Comparison of ENCODE assay signal across 9 mouse cellular contexts in genomic region chr1:134645408-134646200, GRCm38 (mm10). TPM values are rescaled to one million over a fixed set of nuclear protein-coding genes. Genes with fewer than 3 reads are reported as not detected.
DNase-seq lines count a peak whose midpoint lies in the region; ATAC-seq and TF ChIP-seq lines count a peak whose summit lies in the region.
"Had no signal": no experiment of that assay in that cellular context is flagged by ENCODE, and none has a peak within 500 bp of the region (broad histone marks: within the 10 kb centered on the region; RNA-seq: fewer than 3 reads in every experiment).

No protein-coding gene starts in this region.

- H3K27ac ChIP-seq in gastrocnemius, adult 2 months = no peak overlapping the region
- H3K27ac ChIP-seq in ES-E14 (ENCODE audit: insufficient read depth, low read depth, low read length, poor library complexity, severe bottlenecking) = no peak overlapping the region
- H3K27ac ChIP-seq in forebrain, embryonic 16.5 days (ENCODE audit: low read length) = no peak overlapping the region
- H3K27ac ChIP-seq in liver, postnatal 0 days (ENCODE audit: low read depth) = no peak overlapping the region
- H3K27ac ChIP-seq: liver, embryonic 14.5 days had no signal

- intact Hi-C loops in gastrocnemius, adult 2 months (cut with DNase I) = no loop called here

- no peak for DNase-seq in gastrocnemius, adult 2 months
- DNase-seq in gastrocnemius, postnatal 10 days = no peak
- DNase-seq in ES-E14 (ENCODE audit: low read depth, low spot score) = no peak
- DNase-seq in liver, postnatal 0 days = no peak
- DNase-seq in right cerebral cortex, postnatal 10 days (ENCODE audit: low spot score in 2 of 2) = no peak

- in situ Hi-C loops in ES-E14 (cut with MboI; ENCODE audit: low sequenced_read_pairs in 2 of 2, unreplicated experiment in 2 of 2) = no loop called here

- ATAC-seq in forebrain, embryonic 16.5 days = no peak
- no peak for ATAC-seq in liver, postnatal 0 days
- no peak for ATAC-seq in erythroblast, adult 5-6 weeks (replicated peaks; ENCODE audit: low FRiP score, poor library complexity, severe bottlenecking)
- no peak for ATAC-seq in megakaryocyte, adult 5-6 weeks (ENCODE audit: poor library complexity, severe bottlenecking)

- H3K36me3 ChIP-seq in ES-E14 (ENCODE audit: control insufficient read depth, insufficient read depth, low read length, poor library complexity, severe bottlenecking) = no peaks in the 10 kb centered on the region
- no peaks in the 10 kb centered on the region for H3K36me3 ChIP-seq in forebrain, embryonic 16.5 days (ENCODE audit: control insufficient read depth, insufficient read depth)
- H3K36me3 ChIP-seq in liver, postnatal 0 days (replicated peaks; ENCODE audit: insufficient read depth, low read length) = no peaks in the 10 kb centered on the region

- H3K4me3 ChIP-seq in gastrocnemius, adult 2 months = peak overlapping the region; percentile 72
- peak overlapping the region; percentile 69 to 71 for H3K4me3 ChIP-seq in ES-E14 (ENCODE audit: insufficient read depth in 1 of 2, low read depth in 1 of 2, low read length in 2 of 2, poor library complexity in 1 of 2, severe bottlenecking in 1 of 2)
- H3K4me3 ChIP-seq in forebrain, embryonic 16.5 days (replicated peaks; ENCODE audit: low read length) = peak overlapping the region; percentile 49
- no peak overlapping the region for H3K4me3 ChIP-seq in liver, postnatal 0 days (ENCODE audit: low read depth, low read length)

- 18% methylated on average over 16 of the region's 16 CpGs for WGBS in forebrain, embryonic 16.5 days
- WGBS in liver, postnatal 0 days (ENCODE audit: insufficient replicate concordance) = 15% methylated on average over 16 of the region's 16 CpGs

- TF ChIP-seq CTCF in gastrocnemius, adult 2 months (IDR thresholded peaks at IDR 0.05) = no peak
- no peak for TF ChIP-seq CTCF in liver, postnatal 0 days (IDR thresholded peaks at IDR 0.05; ENCODE audit: low read depth)

- TF ChIP-seq EP300 in liver, postnatal 0 days (IDR thresholded peaks at IDR 0.05; ENCODE audit: low read depth) = no peak

- H3K27me3 ChIP-seq in forebrain, embryonic 16.5 days (replicated peaks; ENCODE audit: control insufficient read depth, insufficient read depth, low read length) = peaks cover 48% of the 10 kb centered on the region
- H3K27me3 ChIP-seq in liver, postnatal 0 days (ENCODE audit: insufficient read depth, low read length) = peaks cover 78% of the 10 kb centered on the region

- H3K9me3 ChIP-seq in ES-E14 (ENCODE audit: control insufficient read depth, insufficient read depth, low read depth, low read length) = no peaks in the 10 kb centered on the region
- no peaks in the 10 kb centered on the region for H3K9me3 ChIP-seq in forebrain, embryonic 16.5 days (ENCODE audit: control insufficient read depth, low read length)
- no peaks in the 10 kb centered on the region for H3K9me3 ChIP-seq in liver, postnatal 0 days (ENCODE audit: low read length)

- H3K4me1 ChIP-seq in ES-E14 (ENCODE audit: control insufficient read depth in 2 of 2, insufficient read depth in 2 of 2, low read length in 2 of 2, poor library complexity in 1 of 2) = peaks cover 0 to 2% of the 10 kb centered on the region in 2 experiments; a peak in 1 of 4 replicates
- peaks cover 16% of the 10 kb centered on the region for H3K4me1 ChIP-seq in forebrain, embryonic 16.5 days (replicated peaks; ENCODE audit: control insufficient read depth, insufficient read depth, low read length)
- peaks cover 13% of the 10 kb centered on the region for H3K4me1 ChIP-seq in liver, postnatal 0 days (ENCODE audit: insufficient read depth)

- no peak overlapping the region for H3K9ac ChIP-seq in ES-E14 (ENCODE audit: insufficient read depth, low read depth, low read length, poor library complexity, severe bottlenecking)
- peak overlapping the region; percentile 35; the same call in 1 of the 2 replicates for H3K9ac ChIP-seq in forebrain, embryonic 16.5 days (replicated peaks; ENCODE audit: low read depth, low read length)
- no peak overlapping the region for H3K9ac ChIP-seq in liver, postnatal 0 days (replicated peaks)
- H3K9ac ChIP-seq: liver, embryonic 14.5 days had no signal

- H3K4me2 ChIP-seq in forebrain, embryonic 16.5 days (ENCODE audit: low read length) = peak overlapping the region; percentile 84
- peak overlapping the region; percentile 62; the same call in 1 of the 2 replicates for H3K4me2 ChIP-seq in liver, postnatal 0 days (ENCODE audit: low read depth, low read length)

TF ChIP-seq in ES-E14, 5 proteins besides CTCF, POLR2A, EP300 and RAD21:
- TF ChIP-seq HCFC1 (IDR thresholded peaks at IDR 0.05; ENCODE audit: borderline replicate concordance, insufficient read depth, low read length) (no peak), MAFK (IDR thresholded peaks at IDR 0.05; ENCODE audit: insufficient read depth, low read depth, low read length) (no peak), ZC3H11A (IDR thresholded peaks at IDR 0.05; ENCODE audit: borderline replicate concordance, low read depth, low read length) (no peak), CHD2 (IDR thresholded peaks at IDR 0.05; ENCODE audit: low read depth, low read length) (no peak), ZNF384 (IDR thresholded peaks at IDR 0.05; ENCODE audit: low read depth, low read length) (no peak)
TF ChIP-seq in ES-E14: peak in this region for 0.

RNA-seq across cellular contexts. Expression of gene Syt2, which starts 0.9 kb away (rescaled TPM):
- not detected for total RNA-seq in gastrocnemius, adult 2 months (2021)
- under 1 TPM; 0.07 to 0.28 TPM for total RNA-seq in gastrocnemius, postnatal 10 days (2021)
- total RNA-seq in ES-E14 (2012; rRNA removed) = 0.62 and 1.5 TPM in 2 replicates
- 1.1 and 2.2 TPM in 2 replicates for polyA plus RNA-seq in forebrain, embryonic 16.5 days (2015; fragmentation: Nextera tagmentation; extraction: Ambion mirVana)
- not detected in 2 replicates for polyA plus RNA-seq in liver, postnatal 0 days (2015; fragmentation: Nextera tagmentation; extraction: Ambion mirVana)
- total RNA-seq in erythroblast, adult 5-6 weeks (2015; ENCODE audit: low replicate concordance) = 0.58 TPM in 1 of 2 replicates, not detected in the other
- not detected in 2 replicates for total RNA-seq in erythroblast, adult 5-6 weeks (2017; ENCODE audit: low replicate concordance)
- not detected in 2 replicates for total RNA-seq in megakaryocyte, adult 5-6 weeks (2015)
- total RNA-seq in megakaryocyte, adult 5-6 weeks (2017) = not detected in 2 replicates
